Mouse (Mus musculus): ENCODE measurements around the gene Bhlhe40. TPM values are rescaled to one million over a fixed set of nuclear protein-coding genes. Genes with fewer than 3 reads are reported as not detected.
A peak's percentile ranks its signal among the peaks of the same experiment; 100 is the strongest.

Bhlhe40 gene
- total RNA-seq, 2 experiments from 2014 or later = 47.6 to 58.7 TPM

DNA sequence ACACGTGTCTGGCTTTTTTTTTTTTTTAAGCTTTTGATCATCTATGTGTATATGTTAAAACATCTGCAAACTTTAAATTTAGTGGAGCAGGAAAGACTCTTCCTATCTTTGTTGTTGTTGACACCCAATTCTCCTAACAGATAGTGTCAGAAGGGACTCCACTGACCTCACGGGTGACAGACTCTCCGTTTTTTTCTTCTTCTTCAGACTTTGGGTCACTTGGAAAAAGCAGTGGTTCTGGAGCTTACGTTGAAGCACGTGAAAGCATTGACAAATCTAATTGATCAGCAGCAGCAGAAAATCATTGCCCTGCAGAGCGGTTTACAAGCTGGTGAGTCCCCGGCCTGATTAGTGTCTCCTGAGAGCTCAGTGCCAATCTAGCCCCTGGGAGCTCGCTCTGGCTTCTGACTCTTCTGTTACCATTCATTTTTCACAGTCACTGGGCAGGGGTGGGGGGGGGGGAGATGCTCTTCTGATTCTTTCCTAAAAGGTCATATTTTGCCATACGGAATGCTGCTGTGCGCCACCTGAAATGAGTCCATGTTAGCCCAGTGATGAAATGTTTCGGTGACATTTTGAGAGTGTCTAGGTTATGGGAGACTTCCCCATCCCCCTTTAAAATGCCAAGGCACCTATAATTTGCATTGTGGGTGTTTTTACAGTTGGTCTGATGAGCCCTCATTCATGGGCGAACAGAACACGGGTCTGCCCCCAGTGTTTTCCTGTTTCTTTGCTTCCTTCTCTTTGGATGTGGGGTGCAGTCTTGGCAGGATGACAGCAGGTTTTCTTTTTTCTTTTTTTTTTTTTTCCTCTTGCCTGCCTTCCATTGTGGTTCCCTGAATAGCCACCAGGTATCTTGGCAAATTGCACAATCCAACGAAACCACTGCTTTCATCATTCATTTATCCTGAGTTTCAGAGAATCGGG is 2.1 kb downstream of the Bhlhe40 start:
- DNase-seq (ENCODE audit: low spot score in 2 of 2) = no peak

DNA sequence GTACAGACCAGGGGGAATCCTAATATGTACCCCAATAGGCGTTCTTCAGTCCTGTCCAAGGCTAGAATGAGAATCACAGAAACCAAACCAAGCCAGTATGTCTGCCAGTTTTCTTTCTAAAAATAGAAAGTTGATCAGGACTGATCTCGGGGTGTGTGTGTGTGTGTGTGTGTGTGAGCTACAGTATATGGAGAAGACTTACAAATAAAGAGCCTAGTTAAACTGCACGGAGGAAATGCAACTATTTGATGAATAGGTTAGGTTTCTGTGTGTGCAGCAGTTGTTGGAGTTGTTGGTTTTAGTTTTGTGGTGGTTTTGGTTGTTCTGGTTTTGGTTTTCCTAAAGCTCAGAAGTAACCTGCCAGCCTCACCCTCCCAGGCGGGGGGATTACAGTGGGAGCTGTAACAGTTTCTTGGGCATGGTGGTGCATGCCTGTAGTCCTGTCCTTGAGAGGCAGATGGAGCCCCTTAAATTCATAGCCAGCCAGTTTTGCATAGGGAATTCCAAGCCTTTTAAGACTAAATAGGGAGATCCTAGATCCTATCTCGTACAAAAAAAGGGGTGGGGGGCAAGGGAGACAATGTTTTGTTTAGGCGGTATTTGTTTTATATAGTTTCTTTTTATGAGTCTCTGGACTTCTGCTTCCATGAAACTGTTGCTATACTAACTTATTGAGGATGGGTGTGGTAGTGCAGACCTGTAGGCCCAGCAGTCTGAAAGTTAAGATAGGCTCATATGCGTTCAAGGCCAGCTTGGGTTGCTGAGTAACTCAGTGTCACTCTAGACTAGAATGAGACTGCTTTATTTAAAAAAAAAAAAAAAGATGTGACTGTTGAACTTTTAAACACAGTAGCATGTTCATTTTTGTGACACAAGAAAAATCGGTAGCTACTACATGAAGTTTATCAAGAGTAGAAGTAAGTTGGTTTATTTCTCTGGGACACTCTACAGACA is 3.1 kb downstream of the Bhlhe40 start:
- DNase-seq (ENCODE audit: low spot score in 2 of 2) = no peak

DNA sequence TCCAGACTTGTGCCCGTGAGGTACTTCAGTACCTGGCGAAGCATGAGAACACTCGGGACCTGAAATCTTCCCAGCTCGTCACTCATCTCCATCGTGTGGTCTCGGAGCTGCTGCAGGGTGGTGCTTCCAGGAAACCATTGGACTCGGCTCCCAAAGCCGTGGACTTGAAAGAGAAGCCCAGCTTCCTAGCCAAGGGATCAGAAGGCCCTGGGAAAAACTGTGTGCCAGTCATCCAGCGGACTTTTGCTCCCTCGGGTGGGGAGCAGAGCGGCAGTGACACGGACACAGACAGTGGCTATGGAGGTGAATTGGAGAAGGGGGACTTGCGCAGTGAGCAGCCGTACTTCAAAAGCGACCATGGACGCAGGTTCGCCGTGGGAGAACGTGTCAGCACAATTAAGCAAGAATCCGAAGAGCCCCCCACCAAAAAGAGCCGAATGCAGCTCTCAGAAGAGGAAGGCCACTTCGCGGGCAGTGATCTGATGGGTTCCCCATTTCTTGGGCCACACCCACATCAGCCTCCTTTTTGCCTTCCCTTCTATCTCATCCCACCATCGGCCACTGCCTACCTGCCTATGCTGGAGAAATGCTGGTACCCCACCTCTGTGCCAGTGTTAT is 4.2 kb downstream of the Bhlhe40 start:
- no peak for DNase-seq (ENCODE audit: low spot score in 2 of 2)

DNA sequence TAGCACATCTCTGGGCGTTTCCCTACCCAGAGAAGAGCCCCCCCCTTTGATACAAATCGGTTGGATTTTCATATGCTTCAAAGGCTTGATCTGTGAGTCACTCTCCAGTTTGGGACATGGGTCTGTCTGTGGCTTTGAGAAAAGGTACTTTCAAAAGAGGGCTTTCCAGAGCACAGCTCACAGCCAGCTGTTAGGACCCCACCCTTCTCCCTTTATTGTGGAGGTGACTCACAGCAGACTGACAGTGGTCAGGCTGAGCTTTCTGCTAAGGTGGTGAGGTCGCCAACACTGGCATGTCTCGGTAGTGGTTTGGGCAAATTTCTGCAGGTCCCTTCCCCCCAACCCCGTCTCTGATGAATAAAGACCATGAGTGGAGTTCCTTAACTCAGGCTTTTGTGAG is 5.2 kb downstream of the Bhlhe40 start:
- DNase-seq (ENCODE audit: low spot score in 2 of 2) = no peak

DNA sequence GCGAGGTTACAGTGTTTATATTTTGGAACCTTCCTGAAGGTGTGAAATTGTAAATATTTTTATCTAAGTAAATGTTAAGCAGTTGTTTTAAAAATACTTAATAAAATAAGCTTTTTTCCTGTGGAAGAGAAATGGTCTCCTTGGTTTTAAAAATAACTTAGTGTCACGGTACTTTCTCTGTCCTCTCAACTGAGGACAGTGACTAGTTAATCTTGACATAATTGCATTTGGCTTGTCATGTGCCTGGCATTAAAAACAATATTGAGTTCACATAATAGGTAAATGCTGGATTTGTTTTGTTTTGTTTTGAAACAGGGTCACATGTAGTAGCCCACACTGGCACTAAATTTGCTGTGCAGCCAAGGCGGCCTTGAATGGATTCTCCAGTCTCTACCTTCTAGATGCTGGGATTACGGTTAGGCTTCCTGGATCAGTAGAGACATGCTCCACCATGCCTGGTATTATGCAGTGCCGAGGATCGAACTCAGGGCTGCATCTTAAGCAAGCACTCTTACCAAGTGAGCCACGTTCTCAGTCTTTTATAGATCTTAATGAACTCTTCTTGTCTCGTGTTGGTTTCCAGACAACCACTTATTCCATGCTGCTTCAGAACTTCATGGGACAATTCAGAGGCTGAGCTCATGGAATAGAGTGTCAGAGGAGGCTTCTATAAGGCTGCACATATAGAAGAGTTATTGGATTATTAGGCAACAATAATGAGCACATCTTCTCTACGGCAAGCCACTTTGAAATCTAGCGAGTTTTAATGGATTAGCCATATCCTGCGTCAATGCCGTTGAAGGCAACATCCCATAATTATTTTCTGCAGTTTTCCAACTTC is 6.4 kb downstream of the Bhlhe40 start:
- DNase-seq (ENCODE audit: low spot score in 2 of 2) = no peak

DNA sequence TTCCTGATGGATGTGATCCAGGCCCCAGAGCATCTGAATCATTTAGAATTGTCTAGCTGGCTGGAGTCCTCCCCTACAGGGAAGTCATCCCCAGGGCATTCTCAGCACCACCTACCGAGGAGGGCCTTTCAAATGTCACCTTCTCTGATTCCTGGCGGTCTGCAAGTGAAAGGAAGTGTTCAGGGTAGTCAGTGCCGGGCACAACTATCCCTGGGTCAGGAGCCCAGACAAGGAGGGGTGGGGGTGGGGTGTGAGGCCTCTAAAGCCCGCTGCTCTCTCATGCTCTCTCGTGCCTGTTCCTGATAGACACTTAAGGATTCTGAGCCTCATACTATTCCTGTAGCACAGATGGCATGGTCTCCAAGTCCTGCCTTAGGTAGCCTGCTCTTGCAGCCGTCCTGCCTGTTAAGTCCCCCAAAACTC is 7.2 kb downstream of the Bhlhe40 start:
- DNase-seq (ENCODE audit: low spot score in 2 of 2) = no peak

DNA sequence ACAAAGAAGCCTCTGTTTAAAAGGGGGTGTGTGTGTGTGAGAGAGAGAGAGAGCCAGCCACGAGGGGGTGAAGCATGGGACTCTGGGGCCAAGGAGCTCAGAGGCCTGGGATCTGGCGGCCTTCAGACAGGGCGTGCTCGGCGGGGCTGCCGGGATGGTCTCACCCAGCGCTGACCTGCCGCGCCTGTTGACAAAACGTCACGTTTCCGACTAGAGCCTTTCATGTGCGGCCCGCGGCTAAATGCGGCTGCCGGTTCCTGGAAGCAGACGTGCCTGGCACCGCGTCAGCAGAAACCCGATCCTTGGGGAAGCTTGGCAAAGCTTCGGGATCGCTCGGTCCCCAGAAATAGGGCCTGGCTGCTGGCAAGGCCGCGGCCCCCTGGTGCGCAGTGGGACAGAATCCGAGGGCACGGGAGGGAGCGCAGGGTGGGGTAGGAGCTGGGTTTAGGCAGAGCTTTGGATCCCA is 7.9 kb downstream of the Bhlhe40 start:
- peak; percentile 83 for DNase-seq (ENCODE audit: low spot score in 2 of 2)

DNA sequence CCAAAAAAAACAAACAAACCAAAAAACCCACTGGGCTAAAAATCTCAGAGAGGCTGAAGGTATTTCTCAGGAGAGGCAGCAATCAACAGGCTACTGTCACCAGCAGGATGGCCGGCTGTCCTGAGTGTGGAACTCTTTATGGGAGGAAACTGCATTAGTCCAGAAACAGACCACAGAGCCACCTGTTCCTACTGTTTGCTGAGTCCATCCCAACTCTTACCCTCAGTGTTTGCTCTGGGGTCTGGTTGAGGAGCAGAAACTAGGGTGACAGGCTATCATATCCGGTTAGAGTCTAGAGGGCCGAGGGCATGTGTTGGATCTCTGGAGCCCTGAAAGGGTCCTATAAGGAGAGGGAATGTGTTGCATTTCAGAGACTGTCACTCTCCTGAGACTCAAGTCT is 9.8 kb downstream of the Bhlhe40 start:
- DNase-seq (ENCODE audit: low spot score in 2 of 2) = no peak

DNA sequence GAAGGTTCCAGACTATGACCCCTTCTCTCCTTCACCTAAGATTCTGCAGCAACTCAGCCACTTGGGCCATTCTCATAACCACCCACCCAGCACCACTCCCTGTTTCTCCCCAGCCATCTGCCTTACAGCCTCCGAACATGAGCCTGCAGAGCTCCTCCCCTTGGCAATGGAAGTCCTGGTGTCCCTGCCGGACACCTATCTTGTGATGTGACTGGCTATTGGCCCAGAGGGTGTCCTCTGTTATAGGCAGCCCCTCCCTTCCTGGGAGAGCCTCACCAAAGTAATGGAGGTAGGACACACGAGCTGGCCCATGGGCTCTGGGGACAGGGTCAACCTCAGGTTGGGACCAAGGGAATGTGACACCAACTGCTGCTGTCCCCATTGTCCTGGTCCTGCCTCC is 10.4 kb downstream of the Bhlhe40 start:
- no peak for DNase-seq (ENCODE audit: low spot score in 2 of 2)

DNA sequence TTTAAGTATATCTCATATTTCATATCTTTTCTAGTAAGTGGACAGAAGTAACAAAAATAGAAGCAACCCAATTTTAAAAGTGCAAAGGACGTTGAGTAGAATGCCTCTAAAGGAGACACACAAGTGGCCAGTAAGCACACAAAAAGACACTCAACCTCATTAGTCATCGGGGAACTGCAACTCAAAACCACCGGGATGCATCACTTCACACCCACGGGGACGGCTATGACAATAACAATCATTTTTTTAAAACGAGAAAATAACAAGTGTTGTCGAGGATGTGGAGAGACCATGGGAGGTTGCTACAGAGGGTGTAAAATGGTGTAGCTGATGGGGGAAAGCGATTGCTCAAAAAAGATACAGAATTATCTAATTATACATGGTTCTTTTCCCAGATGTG is 11.7 kb downstream of the Bhlhe40 start:
- DNase-seq (ENCODE audit: low spot score in 2 of 2) = no peak

DNA sequence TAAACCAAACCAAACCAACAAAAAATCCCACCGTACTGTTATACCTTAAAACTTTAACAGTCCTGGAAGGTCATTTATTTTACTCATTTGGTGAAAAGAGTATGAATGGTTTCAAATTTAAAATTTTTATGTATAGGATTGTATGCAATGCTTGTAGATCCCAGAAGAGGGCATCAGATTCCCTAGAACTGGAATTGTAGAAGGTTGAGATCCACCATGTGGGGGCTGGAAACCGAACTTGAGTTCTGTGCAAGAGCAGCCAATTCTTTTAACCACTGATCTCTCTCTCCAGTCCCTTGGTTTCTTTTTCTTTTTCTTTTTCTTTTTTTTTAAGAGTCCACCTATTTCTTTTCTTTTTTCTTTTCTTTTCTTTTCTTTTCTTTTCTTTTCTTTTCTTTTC is 13.8 kb downstream of the Bhlhe40 start:
- no peak for DNase-seq (ENCODE audit: low spot score in 2 of 2)

DNA sequence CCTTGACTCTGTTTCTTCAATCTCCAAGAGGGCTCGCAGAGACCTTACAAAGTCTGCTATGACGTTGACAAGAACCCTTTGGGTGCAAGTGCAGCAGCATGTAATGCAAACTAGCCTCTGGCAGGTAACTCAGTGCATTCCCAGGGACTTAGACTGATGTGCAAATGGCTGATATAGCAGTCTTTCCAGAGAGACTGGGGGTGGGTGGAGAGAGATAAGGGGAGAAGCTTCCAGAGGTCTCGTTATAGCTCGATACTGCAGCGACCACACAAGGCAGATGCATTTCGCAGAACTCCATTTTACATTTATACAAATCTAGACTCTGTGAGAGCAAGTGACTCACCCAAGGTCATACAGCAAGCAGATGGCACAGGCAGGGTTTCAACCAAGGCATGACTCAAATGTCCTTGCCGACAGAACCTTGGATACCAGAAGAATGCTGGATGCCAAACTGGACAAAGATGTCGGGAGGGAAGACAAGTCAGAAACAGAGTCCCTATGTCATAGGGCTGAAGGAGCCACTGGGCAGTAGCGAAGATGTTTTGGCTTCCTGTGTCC is 16.4 kb downstream of the Bhlhe40 start:
- DNase-seq (ENCODE audit: low spot score in 2 of 2) = no peak

DNA sequence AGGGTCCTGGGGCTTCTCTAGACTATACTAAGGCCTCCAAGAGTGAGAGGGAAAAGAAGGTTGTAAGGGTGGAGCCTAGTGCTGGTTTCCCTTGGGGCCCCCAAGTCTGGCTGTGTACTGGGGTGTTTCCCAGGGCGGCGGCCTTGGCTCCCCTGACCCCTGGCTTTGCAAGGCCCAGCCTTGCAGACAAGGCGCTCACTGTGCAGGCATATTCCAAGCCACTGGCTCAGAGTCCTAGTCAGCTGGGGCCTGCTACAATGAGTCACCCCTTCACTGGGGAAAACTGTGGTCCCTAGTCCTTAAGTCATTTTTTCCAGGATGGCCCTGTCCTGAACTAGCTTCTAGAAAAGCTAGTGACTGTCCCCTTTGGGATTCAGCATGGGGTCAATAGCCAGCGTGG is 17.3 kb downstream of the Bhlhe40 start:
- no peak for DNase-seq (ENCODE audit: low spot score in 2 of 2)

DNA sequence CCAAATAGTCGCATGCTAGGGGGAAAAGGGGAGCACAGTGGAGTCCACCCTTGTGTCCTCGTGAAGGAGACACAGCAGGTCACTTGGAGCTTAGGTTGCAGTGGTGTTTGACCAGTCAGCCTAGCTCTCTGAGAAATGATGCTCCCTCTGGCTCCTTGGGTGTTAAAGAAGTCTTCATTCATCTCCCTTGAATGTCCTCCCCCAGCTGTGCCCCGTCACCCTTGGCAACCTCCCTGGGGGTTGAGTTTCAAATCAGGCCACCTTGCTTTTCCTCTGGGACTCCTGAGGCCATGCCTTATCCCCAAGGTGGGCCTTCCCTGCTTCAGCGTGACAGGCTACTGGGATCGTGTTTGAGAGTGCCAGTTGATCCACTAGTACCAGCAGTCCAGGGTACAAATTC is 17.8 kb downstream of the Bhlhe40 start:
- DNase-seq (ENCODE audit: low spot score in 2 of 2) = no peak

DNA sequence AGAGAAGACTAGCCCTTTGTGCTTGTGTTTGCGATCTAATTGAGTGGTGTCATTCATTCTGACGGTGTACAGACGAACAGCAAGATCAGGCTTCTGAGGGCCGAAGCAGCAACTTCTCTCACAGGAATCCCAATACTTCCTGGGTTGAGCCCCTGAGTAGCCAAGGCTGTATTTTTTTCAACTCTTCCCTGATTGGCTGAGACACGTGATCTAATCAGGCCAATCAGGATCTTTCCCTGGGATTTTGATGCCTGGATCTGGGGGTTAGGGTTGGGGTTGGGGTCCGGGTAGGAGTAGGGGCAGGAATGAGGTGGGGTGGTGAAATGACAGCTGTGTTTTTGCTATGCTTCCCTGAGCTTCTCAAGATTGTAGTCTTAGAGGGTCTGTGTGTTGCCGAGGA is 20.1 kb downstream of the Bhlhe40 start:
- DNase-seq (ENCODE audit: low spot score in 2 of 2) = no peak

DNA sequence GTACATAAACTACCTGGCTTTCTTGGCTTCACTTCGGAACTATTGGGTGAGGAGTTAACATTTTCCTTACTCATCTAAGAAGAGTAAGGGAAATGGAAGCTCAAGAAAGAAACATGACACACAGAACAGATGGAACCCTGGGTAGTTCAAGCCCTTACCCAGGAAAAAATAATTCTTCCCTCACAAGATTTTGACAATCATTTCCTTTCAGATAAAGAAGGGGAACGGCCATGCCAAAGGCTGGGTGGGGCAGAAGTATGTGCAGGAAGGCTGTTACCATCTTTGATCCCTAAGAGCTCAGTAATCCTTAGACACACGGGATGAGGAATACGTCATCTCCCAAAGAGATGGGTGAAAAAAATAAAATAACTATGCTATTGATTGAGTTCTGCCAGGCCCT is 20.7 kb downstream of the Bhlhe40 start:
- no peak for DNase-seq (ENCODE audit: low spot score in 2 of 2)

DNA sequence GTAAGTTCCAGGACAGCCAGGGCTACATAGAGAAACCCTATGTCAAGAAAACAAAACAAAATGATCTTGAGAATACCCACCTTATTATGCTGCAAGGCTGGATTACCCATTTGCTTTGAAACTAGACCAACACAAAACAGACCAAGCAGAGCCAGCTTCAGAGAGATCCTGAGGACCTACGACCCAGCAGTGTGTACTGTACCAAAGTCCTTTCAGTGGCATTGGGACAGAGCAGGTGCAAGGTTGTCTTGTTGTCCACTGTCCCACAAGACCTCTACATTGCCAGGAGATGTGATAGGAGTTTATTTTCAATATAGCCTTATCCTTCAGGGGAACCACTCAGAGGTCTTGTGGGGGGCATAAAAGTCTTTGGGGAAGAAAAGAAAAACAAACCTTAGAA is 22.7 kb downstream of the Bhlhe40 start:
- no peak for DNase-seq (ENCODE audit: low spot score in 2 of 2)

DNA sequence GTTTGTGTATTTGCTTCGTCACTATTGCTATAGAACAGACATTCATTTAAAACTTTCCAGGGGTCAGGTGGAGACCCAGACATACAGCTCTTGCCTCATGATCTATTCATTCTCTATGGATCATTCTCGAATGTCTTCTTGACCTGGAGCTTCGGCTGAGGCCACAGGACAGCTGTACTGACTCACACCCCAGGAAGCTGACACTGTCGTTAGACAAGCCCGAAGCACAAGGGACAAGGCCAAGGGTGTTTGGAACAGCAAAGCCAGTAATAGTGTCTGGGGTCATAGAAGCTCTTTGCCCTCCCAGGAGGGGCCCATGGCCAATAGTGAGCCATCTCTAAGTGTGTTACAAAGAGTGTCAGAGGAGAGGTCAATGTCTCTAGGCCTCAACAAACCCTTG is 24.0 kb downstream of the Bhlhe40 start:
- no peak for DNase-seq (ENCODE audit: low spot score in 2 of 2)

DNA sequence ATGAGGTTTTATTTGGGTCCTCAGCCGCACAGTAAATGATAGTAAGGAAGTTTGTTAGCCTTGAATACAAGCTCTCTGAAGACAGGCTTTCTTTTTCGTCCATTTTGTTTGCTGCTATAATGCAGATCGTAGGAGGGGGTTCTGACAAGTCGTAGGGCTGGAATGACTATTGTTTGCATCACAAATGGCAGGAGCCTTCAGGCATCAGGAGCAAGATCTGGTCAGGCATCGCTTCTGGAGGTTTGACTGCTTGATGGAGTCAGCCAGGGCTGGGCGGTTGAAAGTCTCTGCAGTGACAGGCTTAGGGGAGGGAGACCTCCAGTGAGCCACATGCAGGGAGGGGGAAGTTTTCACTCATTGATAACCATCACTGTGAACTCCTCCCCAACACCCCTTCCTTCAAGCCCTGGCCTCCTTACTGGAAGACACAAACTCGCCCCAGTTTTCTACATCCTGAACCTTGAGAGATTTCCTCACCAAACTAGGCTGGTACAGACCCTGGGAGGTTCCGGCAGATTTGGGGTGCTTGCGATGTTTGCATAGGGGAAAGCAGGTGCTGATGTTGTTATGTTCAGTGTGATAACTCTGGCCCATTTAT is 25.4 kb downstream of the Bhlhe40 start:
- DNase-seq (ENCODE audit: low spot score in 2 of 2) = no peak

DNA sequence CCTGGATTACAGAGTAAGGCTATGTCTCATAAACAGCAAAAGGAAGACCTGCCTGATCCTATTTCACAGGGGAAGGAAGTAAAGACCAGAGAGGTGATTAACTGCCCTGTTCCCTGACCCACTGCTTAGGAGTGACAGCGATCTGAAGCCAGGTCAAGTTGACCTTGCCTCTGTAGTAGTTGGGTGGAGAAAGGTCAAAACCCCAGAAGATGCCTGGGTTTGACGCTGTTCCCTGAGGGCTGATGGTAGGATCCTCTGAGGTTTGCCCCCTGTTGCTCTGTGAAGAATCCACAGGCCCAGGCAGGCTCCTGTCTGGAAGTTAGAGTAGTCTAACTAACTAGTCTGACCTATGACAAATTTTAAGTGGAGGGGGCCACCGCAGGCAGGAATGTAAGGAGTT is 26.5 kb downstream of the Bhlhe40 start:
- no peak for DNase-seq (ENCODE audit: low spot score in 2 of 2)

Data from layer of hippocampus, postnatal 14 days (tissue).